Mouse (Mus musculus) testis, adult 2 months (tissue): Measurements from ENCODE around the gene Aire.

ENCODE experiments used
- CTCF ChIP-seq: fragments of 200-500 bp; IDR thresholded peaks from 2 replicates; pipeline ENCODE4 v1.5.1; 2012; ENCODE audit warnings: low read depth, mild to moderate bottlenecking, inconsistent platforms, low read length, moderate library complexity; ENCODE audit not compliant: control insufficient read depth, insufficient read depth, insufficient replicate concordance
- POLR2A ChIP-seq: fragments of 200-500 bp; IDR thresholded peaks from 2 replicates; pipeline ENCODE4 v1.6.1; 2012; ENCODE audit warnings: low read depth, mild to moderate bottlenecking, inconsistent platforms, low read length, moderate library complexity; ENCODE audit not compliant: control insufficient read depth

DNA sequence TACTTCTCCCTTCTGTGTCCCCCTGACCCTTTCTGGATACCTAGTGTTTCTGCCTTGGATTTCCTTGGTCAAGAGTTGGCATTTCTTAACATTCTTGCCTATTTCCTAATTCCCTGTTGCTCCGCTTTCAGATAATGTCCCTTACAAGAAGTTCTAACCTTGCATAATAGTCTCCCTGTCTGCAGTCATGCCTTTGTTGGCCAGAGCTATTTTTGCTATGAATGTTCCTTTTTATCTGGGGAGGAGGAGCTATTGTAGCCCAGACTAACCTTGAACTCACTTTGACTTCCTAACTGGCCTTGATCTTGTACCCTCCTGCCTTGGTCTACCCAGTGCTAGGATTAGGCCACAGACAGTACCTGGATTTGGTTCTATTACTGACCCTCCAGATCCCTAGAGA is 27.9 kb downstream of the Aire start:
- TF ChIP-seq CTCF: no peak
- TF ChIP-seq POLR2A: no peak
